Mouse (Mus musculus) E14TG2a.4 (cell line): ENCODE measurements around the gene Cacna1d.

ENCODE experiments used
- H3K27me3 ChIP-seq: 2 replicates; pipeline ENCODE4 v1.6.1; 2014; ENCODE audit warnings: low read length, control low read depth; ENCODE audit not compliant: insufficient read depth
- H3K36me3 ChIP-seq: 2 replicates; pipeline ENCODE4 v1.6.1; 2014; ENCODE audit warnings: low read length, control low read depth; ENCODE audit not compliant: insufficient read depth
- H3K4me1 ChIP-seq: replicated peaks from 2 replicates; pipeline ENCODE4 v1.6.1; 2014; ENCODE audit warnings: low read depth, low read length, control low read depth
- H3K4me3 ChIP-seq: replicated peaks from 2 replicates; pipeline ENCODE4 v1.5.1; 2014; ENCODE audit warnings: mild to moderate bottlenecking, low read length
- H3K9me3 ChIP-seq: 2 replicates; pipeline ENCODE4 v1.6.1; 2014; ENCODE audit warnings: low read length, control low read depth
- CTCF ChIP-seq: conservative IDR thresholded peaks from 2 replicates; pipeline ENCODE4 v1.5.1; 2014; ENCODE audit warnings: low read length
- NANOG ChIP-seq: IDR thresholded peaks from 2 replicates; pipeline ENCODE4 v1.6.1; 2014; ENCODE audit warnings: borderline replicate concordance, low read length, mixed read lengths
- POU5F1 ChIP-seq: IDR thresholded peaks from 2 replicates; pipeline ENCODE4 v1.6.1; 2014; ENCODE audit warnings: low read length, borderline replicate concordance

Gene Cacna1d

DNA sequence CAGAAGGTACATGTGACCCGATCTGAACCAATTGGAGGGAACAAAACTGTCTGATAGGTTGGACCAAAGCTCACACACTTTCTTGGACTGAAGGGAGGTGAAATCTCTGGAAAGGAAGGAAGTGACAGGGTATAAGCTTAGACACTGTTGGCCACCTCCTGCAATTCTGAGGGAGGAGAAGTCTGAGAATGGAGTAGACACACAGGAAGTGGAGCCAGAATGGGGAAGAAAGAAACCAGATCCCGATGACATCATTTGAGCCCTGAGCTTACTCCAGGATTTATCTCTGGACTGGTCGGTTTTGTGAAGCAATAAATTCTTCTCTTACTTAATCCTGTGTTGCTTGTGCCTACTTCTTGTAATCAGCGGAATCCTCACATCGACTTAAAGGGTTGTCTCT lies 166.3 kb downstream of the Cacna1d start:
- Histone ChIP-seq H3K4me3 (no peak overlapping the region), H3K4me1 (peaks cover 3% of the 10 kb centered on the region), H3K27me3 (no peaks in the 10 kb centered on the region), H3K9me3 (no peaks in the 10 kb centered on the region), H3K36me3 (no peaks in the 10 kb centered on the region)
- TF ChIP-seq CTCF (no peak), NANOG (no peak), POU5F1 (no peak)

DNA sequence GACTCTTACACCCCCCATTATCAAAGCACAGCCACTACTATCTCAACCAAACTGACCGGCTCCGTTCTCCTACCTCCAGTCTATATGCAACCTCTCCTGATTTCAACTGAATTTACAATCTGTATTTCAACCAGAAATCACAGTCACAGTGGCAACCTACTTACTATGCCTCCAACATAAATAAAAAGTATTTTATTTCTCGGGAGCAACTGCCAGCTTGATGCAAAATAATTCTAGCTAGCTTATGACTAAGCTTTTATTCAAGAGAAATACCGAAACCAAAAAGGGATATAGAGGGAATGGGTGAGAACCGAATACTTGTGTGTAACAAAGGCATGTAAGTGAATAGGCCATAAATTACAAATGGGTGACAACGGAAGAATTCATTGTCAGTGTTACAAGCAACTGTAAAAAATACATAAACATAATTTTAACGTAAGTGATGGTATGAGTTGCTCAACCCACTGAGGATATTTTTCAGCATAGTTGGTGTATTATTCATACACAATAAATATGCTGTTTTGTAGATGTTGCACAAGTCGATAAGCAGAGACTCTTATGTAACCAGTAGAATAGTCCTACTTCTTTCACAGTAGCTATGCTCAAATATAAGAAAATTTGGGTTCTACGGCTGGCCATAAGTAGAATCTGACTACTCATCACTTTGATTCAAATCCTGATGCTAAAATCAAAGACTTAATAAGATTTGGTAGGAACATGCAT lies 172.4 kb downstream of the Cacna1d start:
- no peaks in the 10 kb centered on the region for H3K36me3 ChIP-seq
- peaks cover 3% of the 10 kb centered on the region for H3K4me1 ChIP-seq
- H3K4me3 ChIP-seq, result no peak overlapping the region
- TF ChIP-seq POU5F1, result no peak
- no peak for TF ChIP-seq CTCF
- TF ChIP-seq NANOG, result no peak
- H3K9me3 ChIP-seq, result no peaks in the 10 kb centered on the region
- no peaks in the 10 kb centered on the region; the same call in 1 of the 2 replicates for H3K27me3 ChIP-seq

DNA sequence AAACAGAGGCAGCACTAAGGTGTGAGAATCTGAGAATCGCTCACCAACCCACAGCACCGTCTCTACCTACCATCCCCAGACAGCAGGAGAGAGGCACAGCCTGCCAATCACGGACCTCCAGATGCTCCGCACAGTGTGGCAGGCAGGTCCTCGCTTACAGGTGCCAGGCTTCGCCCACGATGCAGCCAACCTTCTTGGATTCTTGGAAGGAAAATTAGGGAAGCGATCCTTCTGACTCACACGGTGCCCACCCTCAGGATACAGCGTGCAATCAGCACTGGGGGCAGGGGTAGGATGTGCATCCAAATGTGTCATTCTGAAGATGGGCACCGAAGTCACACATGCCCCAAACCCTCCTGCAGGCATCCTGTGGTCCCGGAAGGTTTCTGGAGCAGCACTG lies 173.0 kb downstream of the Cacna1d start:
- H3K36me3 ChIP-seq, result no peaks in the 10 kb centered on the region
- H3K9me3 ChIP-seq, result no peaks in the 10 kb centered on the region
- TF ChIP-seq CTCF, result no peak
- no peak for TF ChIP-seq NANOG
- no peak for TF ChIP-seq POU5F1
- H3K4me3 ChIP-seq, result no peak overlapping the region
- no peaks in the 10 kb centered on the region; the same call in 1 of the 2 replicates for H3K27me3 ChIP-seq
- peaks cover 3% of the 10 kb centered on the region for H3K4me1 ChIP-seq

DNA sequence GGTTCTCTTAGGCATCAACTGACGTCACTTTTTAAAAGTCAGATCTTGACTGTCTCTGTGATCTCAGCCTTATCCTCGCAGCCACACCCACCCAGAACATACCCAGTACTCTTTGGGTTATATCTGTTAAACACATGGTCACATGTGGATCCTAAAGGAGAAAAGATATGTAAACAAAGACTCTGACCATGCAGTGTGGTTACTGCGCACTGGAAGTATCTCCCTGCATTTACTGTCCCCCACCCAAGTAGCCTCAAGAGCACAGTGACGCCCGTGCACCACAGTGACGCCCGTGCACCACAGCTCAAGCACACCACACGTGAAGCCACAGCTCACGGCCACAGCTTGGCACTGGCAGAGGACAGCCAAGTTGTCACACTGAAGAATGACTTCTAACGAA lies 173.6 kb downstream of the Cacna1d start:
- H3K9me3 ChIP-seq, result no peaks in the 10 kb centered on the region

DNA sequence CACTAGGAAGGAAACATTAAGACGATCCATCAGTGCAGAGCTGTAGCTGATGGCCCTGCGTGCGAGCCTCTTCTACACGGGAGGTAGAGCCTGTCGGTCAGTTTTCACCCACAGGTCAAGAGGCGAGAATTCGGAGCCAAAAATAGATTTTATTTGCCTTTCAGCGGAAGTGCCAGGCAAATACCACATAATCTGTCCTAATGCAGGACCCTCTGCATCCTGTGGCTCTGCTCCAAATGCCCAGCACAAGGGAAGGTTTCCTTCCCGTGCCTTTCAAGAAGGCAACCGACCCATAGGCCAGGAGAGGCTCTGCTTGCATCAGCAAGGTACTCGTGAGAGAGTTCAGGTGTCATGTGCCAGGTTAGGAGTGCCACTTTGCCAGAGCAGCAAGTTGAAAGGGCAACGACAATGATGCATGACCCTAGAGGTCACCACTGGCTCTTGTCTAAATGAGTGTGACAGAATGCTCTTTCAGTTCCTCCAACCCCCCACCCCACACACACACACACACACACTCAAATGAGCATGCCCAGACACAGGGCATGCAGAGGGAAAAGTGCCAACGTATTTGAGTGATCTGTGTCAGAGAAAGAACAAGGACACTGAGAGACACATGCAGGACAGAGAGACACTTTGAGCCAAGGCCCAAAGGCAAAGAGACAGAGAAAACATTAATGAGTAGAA lies 179.9 kb downstream of the Cacna1d start:
- Histone ChIP-seq H3K4me3 (no peak overlapping the region), H3K27me3 (0 out of 2 replicates have a peak, but pooled peaks cover 4% of the 10 kb centered on the region), H3K36me3 (no peaks in the 10 kb centered on the region), H3K9me3 (no peaks in the 10 kb centered on the region), H3K4me1 (no peaks in the 10 kb centered on the region)
- no peak for TF ChIP-seq POU5F1
- no peak for TF ChIP-seq CTCF
- no peak for TF ChIP-seq NANOG

More for the DNA sequence above, 173.6 kb downstream of the Cacna1d start:
- Histone ChIP-seq H3K36me3 (no peaks in the 10 kb centered on the region), H3K4me1 (peaks cover 3% of the 10 kb centered on the region), H3K27me3 (no peaks in the 10 kb centered on the region; the same call in 1 of the 2 replicates), H3K4me3 (no peak overlapping the region)
- TF ChIP-seq NANOG (no peak), CTCF (no peak), POU5F1 (no peak)

- no peaks in the 10 kb centered on the region for H3K9me3 ChIP-seq
- H3K27me3 ChIP-seq, result 0 out of 2 replicates have a peak, but pooled peaks cover 4% of the 10 kb centered on the region
- no peaks in the 10 kb centered on the region for H3K36me3 ChIP-seq
- no peak for TF ChIP-seq NANOG
- no peak for TF ChIP-seq CTCF
- TF ChIP-seq POU5F1, result no peak
- H3K4me1 ChIP-seq, result no peaks in the 10 kb centered on the region
- no peak overlapping the region for H3K4me3 ChIP-seq
Measured at GRCm38 (mm10) chr14:30310236-30310635, 181.0 kb downstream of the Cacna1d start.

DNA sequence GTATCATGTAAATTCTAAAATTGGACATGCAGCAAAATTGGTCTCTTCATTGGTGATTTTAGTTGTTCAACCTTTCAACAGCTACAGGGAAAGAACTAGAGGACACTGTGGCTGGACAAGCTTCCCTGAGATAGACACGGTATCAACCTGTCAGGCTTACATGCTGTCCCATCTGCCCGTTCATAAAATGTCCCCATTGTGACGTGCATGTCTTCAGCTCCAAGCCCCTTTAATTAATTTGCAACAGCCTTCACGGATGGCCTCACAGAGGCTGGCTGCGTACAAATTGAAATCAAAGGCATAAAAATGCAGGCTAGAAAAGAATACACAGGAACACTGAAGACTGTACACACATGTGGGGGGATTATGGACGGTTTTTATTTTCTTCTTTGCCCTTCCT lies 185.0 kb downstream of the Cacna1d start:
- no peak overlapping the region for H3K4me3 ChIP-seq
- TF ChIP-seq CTCF, result no peak
- no peak for TF ChIP-seq POU5F1
- no peak for TF ChIP-seq NANOG
- H3K36me3 ChIP-seq, result no peaks in the 10 kb centered on the region
- H3K27me3 ChIP-seq, result 0 out of 2 replicates have a peak, but pooled peaks cover under 1% of the 10 kb centered on the region
- H3K4me1 ChIP-seq, result no peaks in the 10 kb centered on the region
- no peaks in the 10 kb centered on the region for H3K9me3 ChIP-seq

GRCm38 (mm10) chr14:30299946-30300345 lies 191.3 kb downstream of the Cacna1d start:
- Histone ChIP-seq H3K4me1 (no peaks in the 10 kb centered on the region), H3K27me3 (no peaks in the 10 kb centered on the region), H3K36me3 (no peaks in the 10 kb centered on the region), H3K9me3 (no peaks in the 10 kb centered on the region), H3K4me3 (no peak overlapping the region)
- TF ChIP-seq POU5F1 (no peak), NANOG (no peak), CTCF (no peak)
